Mouse (Mus musculus) heart, postnatal 25 days (tissue): ENCODE data around the gene Fcho1. TPM values are rescaled to one million over a fixed set of nuclear protein-coding genes. Genes with fewer than 3 reads are reported as not detected.
"Not testable (repeated sequence)": the region's sequence is repeated elsewhere in the genome, so short reads cannot be mapped to it uniquely, and the experiment has no call there.

Source experiments
- DNase-seq: peaks from one replicate; pipeline ENCODE4 v3.0.0; 2022; ENCODE audit warnings: low spot score
- intact Hi-C: fragments of 180-260 bp; cut with DNase I; formaldehyde crosslinking; loops from one replicate; pipeline ENCODE4 v1.15.1; 2025
- total RNA-seq, 2 experiments: library from RNA; stranded (reverse); gene quantifications; 2 replicates each; pipeline ENCODE4 v1.2.3; 2021

Fcho1 gene
- total RNA-seq: under 1 TPM; 0.59 to 0.83 TPM

DNA sequence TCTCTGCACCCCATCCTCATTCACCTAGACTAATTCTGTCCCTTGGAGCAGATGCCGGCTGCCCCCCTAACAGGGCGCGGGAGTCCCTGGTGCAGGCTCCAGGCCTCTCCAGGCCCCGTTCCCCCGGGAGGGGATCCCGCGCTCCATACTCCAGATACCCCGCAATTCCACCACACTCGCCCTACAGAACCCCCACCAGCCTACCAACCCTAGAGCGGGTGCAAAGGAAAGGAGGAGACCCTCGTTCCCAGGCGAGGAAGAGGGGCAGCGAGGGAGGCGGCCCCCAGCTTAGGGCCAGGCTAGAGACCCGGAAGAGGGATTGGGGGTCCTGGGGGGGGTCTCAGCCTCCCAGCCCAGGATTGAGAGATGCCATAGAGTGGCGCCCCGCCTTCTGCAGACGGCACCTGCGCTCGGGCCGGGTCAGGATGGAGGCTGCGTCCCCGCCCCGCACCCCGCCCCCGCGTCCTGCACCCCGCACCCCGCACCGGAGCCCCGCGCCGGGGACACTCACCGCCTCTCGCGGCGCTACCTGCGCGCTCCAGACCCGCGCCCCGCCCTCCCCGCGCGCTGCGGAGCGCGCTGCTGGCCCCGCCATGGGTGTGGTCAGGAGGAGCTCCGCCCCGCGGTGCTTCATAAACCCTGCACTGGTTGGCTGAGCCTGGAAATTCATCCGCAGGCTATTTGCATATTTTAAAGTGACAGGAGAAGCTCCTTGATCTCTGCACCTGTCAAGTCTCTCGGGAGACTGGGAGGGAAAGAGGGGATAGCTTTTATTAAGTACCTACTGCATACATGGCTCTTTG is at the start of gene Fcho1:
Gene Fcho1, minus strand, starts transcription at position 595 of the 803 bp plus-strand sequence.
- DNase-seq: no peak
- intact Hi-C loops: no loop called here

DNA sequence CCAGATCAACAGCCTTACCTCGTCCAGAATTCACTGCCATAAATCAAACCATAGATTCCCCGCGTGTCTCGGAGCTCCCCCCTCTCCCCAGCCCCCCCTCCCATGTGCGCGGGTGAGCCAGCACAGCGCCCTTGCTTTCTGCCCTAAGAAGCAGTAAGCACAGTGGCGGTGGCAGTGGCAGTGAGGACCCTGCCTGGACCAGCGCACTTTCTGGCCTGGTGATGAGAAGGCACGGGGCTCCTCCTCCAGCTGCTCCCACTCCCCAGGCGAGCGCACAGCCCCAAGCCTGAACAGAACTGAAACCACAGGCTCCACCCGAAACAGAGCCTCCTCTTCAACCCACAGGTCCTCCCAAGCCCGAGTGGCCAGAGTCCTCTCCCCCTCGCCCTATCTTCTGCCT is 45.8 kb upstream of the Fcho1 start:
- DNase-seq: no peak
- intact Hi-C loops: loop anchor here (10.0 kb wide), 1 partner anchor 557 kb away; no protein-coding TSS in a partner anchor

DNA sequence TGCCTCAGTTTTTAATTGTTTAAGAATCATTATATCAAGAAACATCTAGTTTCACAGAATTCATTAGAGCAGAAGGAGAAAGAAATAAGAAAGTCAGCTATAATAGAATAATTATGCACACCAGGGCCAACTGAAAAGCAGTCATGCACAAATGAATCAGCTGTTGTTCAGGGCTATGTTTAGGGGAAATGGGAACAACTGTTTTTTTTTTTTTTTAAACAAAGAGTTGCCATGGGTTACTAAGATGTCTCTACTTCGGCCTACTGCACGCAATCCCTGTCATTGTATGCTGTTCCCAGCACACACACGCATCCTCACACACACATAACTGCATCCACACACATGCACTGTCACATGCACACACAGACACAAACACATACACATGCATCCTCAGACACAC is 33.3 kb upstream of the Fcho1 start:
- intact Hi-C loops: no loop called here
- DNase-seq: no peak

DNA sequence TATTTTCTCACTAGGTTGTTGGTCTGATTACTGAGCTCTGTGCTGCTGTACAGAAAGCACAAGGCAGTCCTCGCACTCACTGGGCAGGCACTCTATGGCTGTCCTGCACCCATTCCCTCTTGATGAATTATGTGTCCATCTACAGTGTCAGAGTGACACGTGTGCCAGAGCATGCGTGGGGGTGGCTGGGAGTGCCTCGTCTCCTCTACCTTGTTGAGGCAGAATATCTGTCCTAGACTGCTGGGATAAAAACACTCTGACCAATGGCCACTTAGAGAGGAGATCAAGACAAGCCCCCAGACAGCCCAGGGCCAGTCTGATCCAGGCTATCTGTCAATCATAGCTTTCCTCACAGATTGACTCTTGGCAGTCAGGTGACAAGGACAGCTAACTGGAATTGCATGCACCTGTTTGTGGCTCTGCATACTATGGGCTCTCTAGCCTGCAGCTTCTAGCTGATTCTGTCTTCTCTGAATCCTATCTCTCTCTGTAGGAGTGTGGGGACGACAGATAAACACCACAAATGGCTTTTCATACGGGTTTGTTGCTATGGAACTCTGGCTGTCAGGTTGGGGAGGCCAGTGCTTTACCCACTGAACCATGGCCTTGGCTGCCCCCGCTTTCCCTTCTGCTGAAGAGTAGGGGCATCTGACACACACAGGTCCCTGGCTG is 27.5 kb upstream of the Fcho1 start:
- intact Hi-C loops: loop anchor here (5.0 kb wide), 1 partner anchor 436 kb away; no protein-coding TSS in a partner anchor
- DNase-seq: not testable (repeated sequence)

DNA sequence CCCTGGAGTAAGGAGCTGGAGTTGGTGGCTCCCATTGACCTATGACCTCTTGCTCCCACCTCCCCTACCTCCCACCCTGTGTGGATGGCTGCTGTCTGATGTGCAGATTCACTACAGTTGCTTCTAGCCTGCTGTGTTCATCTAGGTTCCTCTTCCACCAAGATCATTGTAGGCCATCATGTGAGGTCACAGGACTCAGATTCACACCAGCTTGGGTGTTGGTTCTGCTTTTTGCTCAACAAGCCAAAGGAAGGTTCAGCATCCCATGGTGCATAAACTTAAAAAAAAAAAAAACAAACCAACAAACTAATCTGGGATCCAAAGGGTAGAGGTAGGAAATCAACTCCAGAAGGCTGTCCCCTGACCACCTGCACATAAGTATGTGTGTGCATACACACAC is 26.7 kb upstream of the Fcho1 start:
- DNase-seq: not testable (repeated sequence)
- intact Hi-C loops: loop anchor here (5.0 kb wide), 1 partner anchor 435 kb away; no protein-coding TSS in a partner anchor

DNA sequence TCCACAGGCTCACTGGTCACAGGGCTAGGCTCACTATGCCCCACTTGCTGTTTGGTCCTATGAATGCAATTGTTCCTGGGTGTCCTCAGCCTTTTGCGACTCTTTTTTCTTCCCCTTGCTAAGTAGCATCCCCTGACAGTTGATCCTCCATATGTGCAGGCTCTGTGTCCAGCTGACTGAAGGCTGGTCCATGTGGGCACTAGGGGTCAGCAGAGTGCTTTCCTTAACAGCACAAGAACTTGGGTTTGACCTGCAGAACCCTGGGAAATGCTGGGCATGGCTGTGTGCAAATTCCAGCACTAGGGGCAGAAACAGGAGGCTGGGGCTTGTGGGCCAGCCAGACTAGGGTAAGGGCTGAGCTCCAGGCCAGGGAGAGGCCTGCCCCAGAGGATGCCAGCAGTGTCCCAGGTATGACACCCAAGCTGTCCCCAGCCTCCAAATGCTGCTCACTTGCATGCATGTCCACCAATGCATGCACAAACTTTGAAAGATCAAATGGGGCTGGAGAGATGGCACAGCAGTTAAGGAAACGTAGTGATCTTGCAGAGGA is 25.9 kb upstream of the Fcho1 start:
- DNase-seq: not testable (repeated sequence)
- intact Hi-C loops: loop anchor here (5.0 kb wide), 1 partner anchor 434 kb away; no protein-coding TSS in a partner anchor

DNA sequence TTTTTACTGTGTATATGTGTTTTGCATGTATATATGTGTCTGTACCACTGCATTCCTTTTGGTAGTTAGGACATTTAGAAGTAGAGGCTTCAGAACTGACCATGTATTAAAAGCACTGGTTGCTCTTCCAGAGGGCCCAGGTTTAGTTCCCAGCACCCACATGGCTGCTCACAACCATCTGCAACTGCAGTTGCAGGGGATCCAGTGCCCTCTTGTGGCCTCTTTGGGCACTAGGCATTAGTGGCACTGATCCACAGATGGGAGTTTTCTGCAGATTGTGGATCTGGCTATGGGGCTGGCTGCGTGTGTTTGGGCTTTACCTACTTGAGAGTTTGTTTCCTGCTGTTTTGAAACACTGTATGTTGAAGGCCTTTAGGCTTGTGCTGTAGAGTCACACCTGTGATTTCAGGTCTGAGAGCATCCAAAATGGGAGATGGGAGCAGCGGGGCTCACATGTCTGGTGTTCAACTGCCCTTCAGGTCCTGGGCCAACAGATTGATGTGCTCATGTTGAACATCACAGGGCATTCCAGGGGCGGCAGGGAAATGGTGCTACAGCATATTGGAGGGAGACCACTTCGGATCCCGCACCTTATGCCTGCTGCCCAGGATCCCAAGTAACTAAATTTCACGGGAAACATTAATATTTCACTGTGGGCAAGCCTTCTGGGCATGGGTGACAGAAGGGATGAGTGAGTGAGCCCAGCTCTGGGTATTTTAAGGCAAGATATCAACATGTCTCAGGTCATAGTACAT is 24.0 kb upstream of the Fcho1 start:
- intact Hi-C loops: loop anchor here (5.0 kb wide), 2 partner anchors 432 to 462 kb away; no protein-coding TSS in a partner anchor

DNA sequence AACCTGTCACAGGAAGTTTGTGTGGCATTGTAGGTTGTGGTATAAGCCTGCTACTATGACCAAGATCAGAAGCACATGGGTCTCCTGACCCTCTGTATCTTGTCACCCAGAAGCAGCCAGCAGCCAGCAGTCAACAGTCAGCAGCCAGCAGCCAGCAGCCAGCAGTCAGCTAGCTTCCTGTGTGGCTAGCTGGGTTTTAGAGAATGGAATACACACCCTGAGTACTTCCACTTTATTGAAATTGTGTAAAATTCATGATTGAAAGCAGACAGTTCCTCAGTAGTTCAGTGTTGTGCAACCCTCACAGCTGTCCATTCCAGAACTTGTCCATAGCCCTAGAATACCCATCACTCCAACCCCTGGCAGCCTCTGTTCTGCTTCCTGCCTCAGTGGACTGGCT is 21.6 kb upstream of the Fcho1 start:
- intact Hi-C loops: loop anchor here (5.0 kb wide), 1 partner anchor 460 kb away; no protein-coding TSS in a partner anchor
- not testable (repeated sequence) for DNase-seq

More for the DNA sequence above, 24.0 kb upstream of the Fcho1 start:
- DNase-seq: not testable (repeated sequence)

DNA sequence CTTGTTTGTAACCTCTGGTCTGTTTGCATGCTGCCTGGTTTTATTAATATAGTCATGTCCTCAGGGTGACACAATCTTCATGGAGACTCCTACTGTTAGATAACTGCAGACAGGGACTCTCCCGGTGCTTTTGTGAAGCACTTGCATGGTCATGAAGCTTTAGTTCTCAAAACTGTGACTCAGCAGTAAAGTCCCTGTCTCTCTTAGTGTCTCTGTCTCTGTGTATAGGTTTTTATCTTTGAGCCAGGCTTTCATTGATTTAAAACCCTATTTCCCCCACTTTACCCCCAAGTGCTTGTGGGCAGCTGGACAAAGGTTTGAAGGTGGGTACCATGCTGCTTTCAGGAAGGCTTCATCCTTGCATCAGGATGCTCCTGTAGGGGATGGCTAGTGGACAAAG is 19.8 kb upstream of the Fcho1 start:
- intact Hi-C loops: loop anchor here (2.0 to 5.0 kb wide), 2 partner anchors 458 to 475 kb away; no protein-coding TSS in a partner anchor
- DNase-seq: no peak

DNA sequence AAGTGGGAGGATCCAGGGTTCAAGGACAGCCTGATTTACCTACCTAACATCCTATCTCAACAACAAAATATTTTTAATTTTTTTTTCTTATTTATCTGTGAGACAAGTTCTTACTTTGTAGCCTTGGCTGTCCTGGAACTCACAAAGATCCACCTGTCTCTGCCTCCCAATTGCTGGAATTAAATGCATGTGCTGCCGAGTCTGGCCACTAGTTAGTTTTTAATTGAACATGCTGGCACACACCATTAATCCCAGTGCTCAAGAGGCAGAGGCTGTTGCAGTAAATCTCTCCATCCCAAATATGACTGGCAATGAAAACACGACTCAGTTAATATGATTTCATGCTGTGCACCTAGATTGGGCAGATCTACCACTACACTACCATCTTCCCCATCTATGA is 17.3 kb upstream of the Fcho1 start:
- DNase-seq: no peak
- intact Hi-C loops: no loop called here

DNA sequence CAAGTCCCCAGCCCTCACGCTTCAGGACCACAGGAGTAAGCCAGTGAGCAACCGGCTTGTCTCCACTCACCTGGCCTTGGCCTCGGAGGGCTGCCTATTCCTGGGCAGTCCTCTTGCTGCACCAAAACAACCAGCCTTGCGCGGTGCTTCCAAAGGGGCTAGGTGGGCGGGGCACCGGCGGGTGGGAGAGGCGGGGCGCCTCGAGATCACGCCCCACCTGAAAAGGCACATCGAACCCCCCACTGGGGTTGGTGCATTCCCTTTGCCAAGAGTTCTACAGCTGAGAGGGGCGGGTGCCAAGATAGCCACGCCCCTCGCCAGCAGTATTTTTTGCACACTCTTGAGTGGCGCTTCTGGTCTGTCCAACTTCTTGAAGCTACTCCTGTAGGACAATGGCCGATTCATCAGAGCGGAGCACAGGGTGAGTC is 16.2 kb upstream of the Fcho1 start:
- no peak for DNase-seq
- intact Hi-C loops: no loop called here

DNA sequence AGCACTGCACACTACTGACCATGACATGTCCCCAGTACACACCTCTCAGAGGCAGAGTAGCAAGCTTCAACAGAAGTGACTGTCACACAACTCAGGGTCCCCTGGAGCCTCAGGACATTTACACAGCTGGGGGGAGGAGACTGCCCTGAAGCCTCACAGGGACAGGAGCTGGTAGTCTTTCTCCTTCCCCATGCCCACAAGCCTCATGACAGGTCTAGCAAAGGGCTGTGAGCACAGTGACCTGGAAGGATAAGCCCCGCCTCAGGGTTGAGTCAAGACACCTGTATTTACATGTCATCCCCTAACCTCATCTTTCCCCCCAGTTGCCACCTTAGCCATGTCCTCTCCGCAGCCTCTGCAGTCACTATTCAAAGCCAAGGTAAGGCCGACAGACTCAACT is 15.7 kb upstream of the Fcho1 start:
- intact Hi-C loops: no loop called here
- DNase-seq: no peak

DNA sequence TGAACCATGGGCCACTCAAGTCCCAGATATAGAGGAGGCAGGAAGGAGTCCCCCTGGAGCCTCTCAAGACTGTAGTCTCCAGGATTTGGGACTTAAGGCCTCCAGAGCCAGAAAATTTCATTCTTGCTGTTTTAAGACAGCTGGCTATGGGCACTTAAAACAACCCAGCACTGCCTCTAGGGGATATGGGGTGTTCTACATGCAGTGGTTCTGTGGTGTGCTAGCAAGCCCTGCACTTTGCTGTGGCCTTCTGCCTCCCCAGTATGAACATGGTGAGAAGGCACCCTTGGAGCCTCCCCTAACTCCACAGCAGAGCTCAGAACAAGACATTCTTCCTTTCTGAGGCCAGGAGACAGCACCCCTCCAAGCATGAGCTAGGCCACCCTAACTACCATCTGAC is 12.8 kb upstream of the Fcho1 start:
- intact Hi-C loops: loop anchor here (5.0 kb wide), 1 partner anchor 456 kb away; no protein-coding TSS in a partner anchor
- DNase-seq: not testable (repeated sequence)

DNA sequence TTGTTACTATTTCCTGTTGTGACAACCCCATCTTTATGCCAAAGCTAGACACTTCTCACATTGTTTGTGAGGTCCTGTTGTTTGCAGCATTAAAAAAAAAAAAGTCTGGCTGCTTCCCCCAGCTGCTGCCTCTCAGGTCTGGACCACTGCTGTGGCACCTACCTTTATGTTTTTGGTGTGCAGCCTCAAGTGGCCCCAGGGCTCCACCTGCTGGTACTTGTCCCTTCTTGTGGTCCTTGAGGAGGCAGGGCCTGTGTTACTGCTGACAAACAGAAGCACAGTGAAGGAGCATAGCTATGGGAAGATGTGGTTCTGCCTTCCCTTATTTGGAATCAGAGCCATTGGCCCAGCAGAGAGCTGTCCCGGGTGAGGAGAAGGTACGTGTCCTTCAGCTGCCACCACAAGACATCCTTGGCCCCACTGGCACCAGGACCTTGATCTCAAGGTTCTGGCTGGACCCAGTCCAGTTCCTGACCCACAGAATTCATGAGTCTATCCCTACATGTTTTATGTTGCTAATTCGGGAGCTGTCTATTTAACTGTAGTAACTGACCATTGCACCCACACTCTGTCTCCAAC is 6.2 kb upstream of the Fcho1 start:
- intact Hi-C loops: loop anchor here (2.0 kb wide), 1 partner anchor 21 kb away; no protein-coding TSS in a partner anchor
- no peak for DNase-seq

DNA sequence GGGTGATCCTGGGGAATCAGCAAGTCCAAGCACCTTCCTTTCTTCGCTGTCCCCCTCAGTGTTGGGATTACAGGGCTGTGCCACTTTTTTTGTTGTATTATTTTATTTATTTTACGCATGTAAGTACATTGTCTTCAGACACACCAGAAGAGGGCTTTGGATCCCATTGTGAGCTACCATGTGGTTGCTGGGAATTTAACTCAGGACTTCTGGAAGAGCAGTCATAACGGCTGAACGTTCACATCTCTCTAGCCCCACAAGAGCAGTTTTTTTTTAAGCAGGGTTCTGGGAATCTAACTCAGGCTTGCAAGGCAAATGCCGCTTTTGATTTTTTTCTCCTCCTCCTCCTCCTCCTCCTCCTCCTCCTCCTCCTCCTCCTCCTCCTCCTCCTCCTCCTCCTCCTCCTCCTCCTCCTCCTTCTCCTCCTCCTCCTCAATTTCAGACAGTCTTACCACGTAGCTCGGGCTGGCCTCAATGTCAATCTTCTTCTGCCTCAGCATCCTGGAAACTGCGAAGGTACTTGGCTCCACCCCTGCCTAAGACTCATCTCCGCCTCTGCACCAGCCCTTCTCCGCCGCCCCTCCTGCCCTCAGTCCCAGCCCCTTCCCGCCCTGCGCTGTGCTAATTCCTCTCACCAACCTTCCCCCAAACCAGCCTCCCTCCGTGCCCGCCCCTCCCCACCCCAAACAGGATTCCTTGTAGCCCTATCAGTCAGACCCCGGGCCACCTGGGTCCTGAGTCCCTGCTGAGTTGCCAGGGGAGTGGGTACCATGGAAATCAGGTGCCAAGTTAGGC is 3.5 kb upstream of the Fcho1 start:
- no peak for DNase-seq
- intact Hi-C loops: no loop called here

DNA sequence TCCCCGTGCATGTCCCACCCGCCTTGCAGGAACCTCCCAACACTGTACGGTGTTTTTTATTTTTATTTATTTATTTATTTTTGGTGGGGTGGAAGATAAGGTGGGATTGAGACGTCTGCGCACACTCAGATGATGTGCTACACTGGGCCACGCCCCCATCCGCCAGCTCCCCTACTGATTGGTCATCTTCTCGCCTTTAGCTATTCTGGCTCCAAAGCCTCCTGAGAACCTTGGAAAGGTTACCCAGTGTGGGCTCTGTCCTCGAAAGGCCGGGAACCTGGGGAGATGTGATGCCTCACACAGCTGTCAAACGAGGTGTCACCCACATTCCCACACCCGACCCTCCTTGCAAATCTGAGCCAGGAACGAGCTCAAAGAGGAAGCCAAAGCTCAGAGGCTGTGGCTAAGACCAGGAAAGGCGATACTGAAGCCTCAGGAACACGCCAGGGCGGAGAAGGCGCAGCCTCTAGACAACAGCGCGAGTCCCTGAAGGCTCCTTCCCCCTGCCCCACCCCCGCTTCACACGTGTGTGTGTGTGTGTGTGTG is 2.8 kb upstream of the Fcho1 start:
- intact Hi-C loops: no loop called here
- no peak for DNase-seq

DNA sequence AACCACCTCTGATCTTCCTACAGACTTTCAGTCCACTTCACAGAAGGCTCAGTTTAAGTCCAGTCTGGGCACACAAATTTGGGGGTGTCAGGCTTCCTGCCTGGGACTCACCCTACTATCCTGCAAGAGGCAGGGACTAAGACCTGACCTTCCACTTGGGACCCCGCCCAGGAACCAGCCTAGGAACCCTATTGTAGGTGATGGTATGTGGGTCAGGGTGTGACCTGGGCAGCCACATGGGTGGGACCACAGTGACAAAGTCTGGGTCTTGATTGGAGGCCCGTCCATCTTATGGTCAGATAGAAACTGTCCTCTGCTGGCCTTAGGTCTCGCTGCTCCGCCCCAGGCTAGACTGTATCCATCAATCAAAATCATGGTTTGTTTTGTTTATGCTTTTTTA is 1.1 kb downstream of the Fcho1 start:
- DNase-seq: no peak
- intact Hi-C loops: no loop called here

DNA sequence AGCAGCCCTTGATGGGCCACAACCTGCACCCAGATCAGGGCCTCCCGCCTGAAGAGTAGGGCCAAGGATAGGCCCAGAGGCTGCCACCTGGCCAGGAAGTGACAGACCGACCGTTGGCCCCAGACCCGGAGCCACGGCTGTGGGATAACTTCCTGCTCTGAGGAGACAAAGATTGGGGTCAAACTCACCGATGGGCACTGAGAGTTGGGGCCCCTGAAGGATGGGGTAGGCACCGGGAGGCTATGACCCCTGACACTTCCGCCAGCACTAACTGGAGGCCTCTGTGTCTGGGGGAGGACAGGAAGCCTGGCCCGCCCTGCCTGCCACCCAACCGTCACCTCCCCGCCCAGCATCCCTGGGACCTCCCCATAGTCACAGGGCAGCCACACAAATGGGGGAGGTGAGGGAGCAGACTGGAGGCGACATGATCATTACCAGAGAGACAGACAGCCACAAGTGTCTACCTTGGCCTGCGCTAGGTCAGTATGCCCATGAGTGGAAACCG is 2.4 kb downstream of the Fcho1 start:
- intact Hi-C loops: no loop called here
- no peak for DNase-seq
